Mouse (Mus musculus) neural tube, embryonic 11.5 days (tissue): ENCODE measurements around the gene Bola1. TPM values are rescaled to one million over a fixed set of nuclear protein-coding genes. Genes with fewer than 3 reads are reported as not detected.
"Not testable (repeated sequence)": the region's sequence is repeated elsewhere in the genome, so short reads cannot be mapped to it uniquely, and the experiment has no call there.

Experiments
- ATAC-seq: fragments of 200-750 bp; cut with Nextera tagmentation; 2 replicates; pipeline ENCODE4 v1.8.0; 2017; ENCODE audit warnings: moderate number of reproducible peaks, mild to moderate bottlenecking, moderate TSS enrichment, moderate library complexity; ENCODE audit not compliant: insufficient read depth, low FRiP score, low TSS enrichment
- DNase-seq: peaks from one replicate; pipeline ENCODE4 v3.0.0-alpha.2; 2015; ENCODE audit warnings: low spot score
- H3K27ac ChIP-seq: fragments of 300-500 bp; sonication (generic); 2 replicates; pipeline ENCODE4 v1.5.1; 2014; ENCODE audit warnings: low read depth, mild to moderate bottlenecking, low read length
- H3K27me3 ChIP-seq: fragments of 300-500 bp; sonication (generic); 2 replicates; pipeline ENCODE4 v1.6.1; 2014; ENCODE audit warnings: mild to moderate bottlenecking, low read length, mixed read lengths; ENCODE audit not compliant: control insufficient read depth, insufficient read depth
- H3K36me3 ChIP-seq: fragments of 300-500 bp; sonication (generic); 2 replicates; pipeline ENCODE4 v1.6.1; 2014; ENCODE audit warnings: mild to moderate bottlenecking, low read length, moderate library complexity, mixed read lengths; ENCODE audit not compliant: control insufficient read depth, insufficient read depth
- H3K4me1 ChIP-seq: fragments of 300-500 bp; sonication (generic); 2 replicates; pipeline ENCODE4 v1.6.1; 2014; ENCODE audit warnings: low read length, mixed read lengths; ENCODE audit not compliant: control insufficient read depth, insufficient read depth
- H3K4me2 ChIP-seq: fragments of 300-500 bp; sonication (generic); 2 replicates; pipeline ENCODE4 v1.6.1; 2014; ENCODE audit warnings: low read depth, mild to moderate bottlenecking, moderate library complexity
- H3K4me3 ChIP-seq: fragments of 300-500 bp; sonication (generic); 2 replicates; pipeline ENCODE4 v1.5.1; 2014; ENCODE audit warnings: low read depth, low read length
- H3K9ac ChIP-seq: fragments of 300-500 bp; sonication (generic); 2 replicates; pipeline ENCODE4 v1.6.1; 2014; ENCODE audit warnings: mild to moderate bottlenecking, low read length
- H3K9me3 ChIP-seq: fragments of 300-500 bp; sonication (generic); 2 replicates; pipeline ENCODE4 v1.6.1; 2016; ENCODE audit warnings: low read length; ENCODE audit not compliant: control insufficient read depth
- WGBS: fragments of 180-500 bp; shearing (Covaris S2); extraction: QIAGEN DNeasy Blood & Tissue Kit; methylation state at CpG from one replicate; pipeline ENCODE4 v1.1.7; 2014; 5-methylcytosine and 5-hydroxymethylcytosine counted together
- polyA plus RNA-seq: library from polyadenylated mRNA; unstranded; fragments of >200 nt; fragmentation: Nextera tagmentation; extraction: Ambion mirVana; gene quantifications from 2 replicates; pipeline ENCODE4 v1.2.1, GENCODE M21; 2014

Bola1 gene
- polyA plus RNA-seq, 1 experiment from 2014 or later, result 70.4 TPM

GRCm38 (mm10) chr3:96198601-96199251 is 20.8 kb downstream of the Bola1 start:
- not testable (repeated sequence) for H3K27ac ChIP-seq, H3K4me1 ChIP-seq, H3K27me3 ChIP-seq, H3K4me3 ChIP-seq, H3K36me3 ChIP-seq, ATAC-seq, H3K9ac ChIP-seq, H3K4me2 ChIP-seq, DNase-seq, H3K9me3 ChIP-seq
- 43% methylated on average over 5 of the region's 8 CpGs for WGBS

- Histone ChIP-seq H3K9me3 (no peaks in the 10 kb centered on the region), H3K4me3 (0 out of 2 replicates have a peak overlapping the region, but pooled peaks have one; percentile 2), H3K27ac (no peak overlapping the region), H3K9ac (peak overlapping the region; percentile 32), H3K4me2 (peak overlapping the region; percentile 54), H3K36me3 (no peaks in the 10 kb centered on the region; the same call in 1 of the 2 replicates), H3K4me1 (peaks cover 5% of the 10 kb centered on the region), H3K27me3 (no peaks in the 10 kb centered on the region)
- 3% methylated on average over 6 of the region's 6 CpGs for WGBS
- DNase-seq, result no peak
- no peak for ATAC-seq
Measured at GRCm38 (mm10) chr3:96198181-96198580, 21.3 kb downstream of the Bola1 start.

- Histone ChIP-seq H3K9ac (peak overlapping the region; percentile 95), H3K4me2 (peak overlapping the region; percentile 54), H3K9me3 (no peaks in the 10 kb centered on the region), H3K4me3 (peak overlapping the region; percentile 63), H3K36me3 (no peaks in the 10 kb centered on the region; the same call in 1 of the 2 replicates), H3K27me3 (no peaks in the 10 kb centered on the region), H3K27ac (peak overlapping the region; percentile 95), H3K4me1 (peaks cover 5% of the 10 kb centered on the region)
- ATAC-seq (peak; percentile 97), DNase-seq (peak; percentile 90)
- WGBS, result under 1% methylated on average over 50 of the region's 50 CpGs
Measured at GRCm38 (mm10) chr3:96197129-96197749, 22.3 kb downstream of the Bola1 start.

DNA sequence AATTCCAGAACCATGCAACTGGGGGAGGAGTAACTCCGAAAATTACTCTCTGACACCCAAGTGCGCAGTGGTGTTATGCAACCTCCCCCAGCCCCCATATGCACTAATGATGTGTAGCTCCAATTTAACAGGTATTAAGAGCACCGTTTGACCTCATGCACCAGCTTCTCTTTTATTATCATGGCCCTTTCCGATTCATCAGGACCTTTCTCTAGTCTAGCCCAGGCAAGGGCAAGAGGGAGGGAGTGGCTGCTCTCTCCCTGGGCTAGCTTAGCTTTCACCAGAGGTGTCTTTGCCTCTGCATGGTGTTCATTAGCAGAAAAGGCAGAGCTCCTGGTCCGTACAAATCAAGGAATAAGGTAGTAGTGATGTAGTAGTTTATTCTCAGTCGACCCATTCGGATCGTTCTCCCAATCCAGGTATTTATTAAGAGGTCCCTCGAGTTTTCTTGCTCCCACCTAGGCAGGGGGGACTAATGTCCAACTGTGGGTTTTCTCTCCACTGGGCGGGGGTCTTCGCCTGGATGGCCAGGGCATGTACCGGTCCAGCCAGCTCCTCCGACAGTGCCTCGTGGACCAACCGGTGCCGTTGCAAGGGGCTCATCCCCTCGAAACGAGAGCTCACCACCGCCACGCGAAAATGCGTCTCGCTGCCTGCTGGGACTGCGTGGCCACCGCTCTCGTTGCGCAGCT is 22.9 kb downstream of the Bola1 start:
- Histone ChIP-seq H3K27ac (peak overlapping the region; percentile 95), H3K27me3 (no peaks in the 10 kb centered on the region), H3K36me3 (no peaks in the 10 kb centered on the region; the same call in 1 of the 2 replicates), H3K9me3 (no peaks in the 10 kb centered on the region), H3K9ac (peak overlapping the region; percentile 95), H3K4me2 (peak overlapping the region; percentile 54), H3K4me1 (peaks cover 5% of the 10 kb centered on the region), H3K4me3 (peak overlapping the region; percentile 63)
- ATAC-seq (peak; percentile 40; the same call in 1 of the 2 replicates), DNase-seq (no peak)
- WGBS, result 19% methylated on average over 27 of the region's 27 CpGs

GRCm38 (mm10) chr3:96195616-96196313 is 23.7 kb downstream of the Bola1 start:
- Histone ChIP-seq H3K27me3 (no peaks in the 10 kb centered on the region), H3K4me3 (no peak overlapping the region), H3K27ac (no peak overlapping the region), H3K4me2 (no peak overlapping the region; the same call in 1 of the 2 replicates), H3K9me3 (no peaks in the 10 kb centered on the region), H3K4me1 (peaks cover 5% of the 10 kb centered on the region), H3K36me3 (no peaks in the 10 kb centered on the region; the same call in 1 of the 2 replicates), H3K9ac (no peak overlapping the region)
- 90% methylated on average over 11 of the region's 11 CpGs for WGBS
- no peak for ATAC-seq
- no peak for DNase-seq

DNA sequence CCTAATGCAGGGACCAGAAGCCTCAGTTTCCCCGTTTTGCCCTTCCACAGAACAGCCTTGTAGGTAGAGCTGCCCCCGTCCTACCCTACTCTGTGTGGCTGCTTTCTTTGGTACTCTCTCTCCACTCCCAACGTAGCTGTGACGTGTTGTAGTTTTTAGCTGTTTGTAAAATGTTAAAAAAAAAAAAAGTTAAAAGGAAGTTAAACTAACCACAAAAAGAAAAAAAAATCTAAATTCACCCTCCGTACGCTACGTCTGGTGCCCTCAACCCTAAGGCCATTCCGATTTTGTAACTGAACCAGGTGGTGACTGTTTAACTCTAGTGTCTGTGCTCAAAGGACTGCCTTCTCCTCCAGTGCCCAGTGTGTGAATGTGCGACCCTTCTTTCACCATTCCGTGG is 24.5 kb downstream of the Bola1 start:
- Histone ChIP-seq H3K4me1 (peaks cover 5% of the 10 kb centered on the region), H3K27me3 (no peaks in the 10 kb centered on the region), H3K4me3 (no peak overlapping the region), H3K9ac (no peak overlapping the region), H3K27ac (no peak overlapping the region), H3K36me3 (no peaks in the 10 kb centered on the region; the same call in 1 of the 2 replicates), H3K9me3 (no peaks in the 10 kb centered on the region), H3K4me2 (no peak overlapping the region)
- 92% methylated on average over 10 of the region's 10 CpGs for WGBS
- ATAC-seq (no peak), DNase-seq (no peak)

- Histone ChIP-seq H3K4me2 (no peak overlapping the region), H3K27ac (no peak overlapping the region), H3K9ac (no peak overlapping the region), H3K36me3 (no peaks in the 10 kb centered on the region; the same call in 1 of the 2 replicates), H3K9me3 (no peaks in the 10 kb centered on the region), H3K27me3 (no peaks in the 10 kb centered on the region), H3K4me1 (peaks cover 5% of the 10 kb centered on the region), H3K4me3 (no peak overlapping the region)
- DNase-seq (no peak), ATAC-seq (no peak)
- WGBS, result 65% methylated on average over 12 of the region's 12 CpGs
Measured at GRCm38 (mm10) chr3:96192977-96193376, 26.5 kb downstream of the Bola1 start.

- H3K4me1 ChIP-seq, result 0 out of 2 replicates have a peak, but pooled peaks cover 3% of the 10 kb centered on the region
- 52% methylated on average over 4 of the region's 4 CpGs for WGBS
- no peak overlapping the region for H3K27ac ChIP-seq
- H3K9ac ChIP-seq, result no peak overlapping the region
- H3K36me3 ChIP-seq, result peaks cover 2% of the 10 kb centered on the region
- H3K27me3 ChIP-seq, result no peaks in the 10 kb centered on the region
- no peak for DNase-seq
- peak overlapping the region; percentile 21; the same call in 1 of the 2 replicates for H3K4me2 ChIP-seq
- ATAC-seq, result no peak
- no peak overlapping the region for H3K4me3 ChIP-seq
- H3K9me3 ChIP-seq, result no peaks in the 10 kb centered on the region
Measured at GRCm38 (mm10) chr3:96182382-96182776, 37.1 kb downstream of the Bola1 start.
